Mouse (Mus musculus) C2C12 (cell line): ENCODE measurements around the gene Pglyrp1.

Experiments
- CEBPB ChIP-seq: IDR thresholded peaks from one replicate; pipeline ENCODE4 v1.6.1; 2011; ENCODE audit warnings: low read depth, mild to moderate bottlenecking, control low read depth, moderate library complexity
- CTCF ChIP-seq: IDR thresholded peaks from one replicate; pipeline ENCODE4 v1.5.1; 2011; ENCODE audit not compliant: control insufficient read depth, insufficient read depth, insufficient read length
- FOSL1 ChIP-seq: IDR thresholded peaks from one replicate; pipeline ENCODE4 v1.8.0; 2011; ENCODE audit warnings: mild to moderate bottlenecking, low read length; ENCODE audit not compliant: poor library complexity, insufficient read depth, severe bottlenecking
- MAX ChIP-seq: IDR thresholded peaks from one replicate; pipeline ENCODE4 v1.6.1; 2011; ENCODE audit warnings: mild to moderate bottlenecking, control low read depth
- MYOD1 ChIP-seq: IDR thresholded peaks from one replicate; pipeline ENCODE4 v1.6.1; 2011; ENCODE audit warnings: low read depth; ENCODE audit not compliant: control insufficient read depth, insufficient read length
- MYOG ChIP-seq: IDR thresholded peaks from one replicate; pipeline ENCODE4 v1.6.1; 2011; ENCODE audit not compliant: control insufficient read depth, insufficient read length; ENCODE audit errors: extremely low read depth
- USF1 ChIP-seq: IDR thresholded peaks from one replicate; pipeline ENCODE4 v1.6.1; 2011; ENCODE audit warnings: low read depth, mild to moderate bottlenecking, control low read depth, moderate library complexity

GRCm38 (mm10) chr7:18841174-18841567 is 30.0 kb upstream of the Pglyrp1 start:
- TF ChIP-seq CTCF (no peak), MAX (no peak), CEBPB (no peak), FOSL1 (no peak), USF1 (no peak), MYOD1 (no peak), MYOG (no peak)
